Mouse (Mus musculus): ENCODE results near the gene Pskh1. TPM values are rescaled to one million over a fixed set of nuclear protein-coding genes. Genes with fewer than 3 reads are reported as not detected.

Pskh1 gene
- total RNA-seq, 1 experiment = 13.2 TPM

DNA sequence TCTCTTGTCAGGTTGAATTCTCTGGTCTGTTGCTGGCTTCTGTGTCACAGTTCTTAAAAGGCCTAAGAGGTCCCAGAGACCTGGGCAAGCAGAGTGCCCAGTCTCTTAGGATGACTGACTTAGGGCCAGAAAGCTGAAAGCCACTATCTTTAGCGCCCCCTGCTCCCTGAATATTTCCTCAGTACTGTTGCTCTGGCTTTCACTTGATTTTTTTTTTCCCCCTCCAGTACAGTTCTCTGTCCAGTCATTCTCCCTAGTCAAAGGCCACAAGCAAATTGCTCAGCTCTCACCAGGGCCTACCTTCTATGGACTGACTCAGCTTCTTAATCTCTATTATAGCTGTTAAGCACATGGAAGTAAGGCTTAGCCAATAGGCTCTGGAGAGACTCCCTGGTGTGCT lies 38.3 kb upstream of the Pskh1 start:
- H3K4me3 ChIP-seq (ENCODE audit: insufficient read depth in 1 of 2, low read depth in 1 of 2, low read length in 2 of 2, poor library complexity in 1 of 2, severe bottlenecking in 1 of 2) = peak overlapping the region; percentile 94 to 98
- in situ Hi-C loops (cut with MboI; ENCODE audit: low sequenced_read_pairs in 2 of 2, unreplicated experiment in 2 of 2) = no loop called here
- H3K4me1 ChIP-seq (ENCODE audit: control insufficient read depth in 2 of 2, insufficient read depth in 2 of 2, low read length in 2 of 2, poor library complexity in 1 of 2) = peaks cover 13% of the 10 kb centered on the region in 2 experiments
- peak overlapping the region; percentile 98; the same call in 1 of the 2 replicates for H3K9ac ChIP-seq (ENCODE audit: insufficient read depth, low read depth, low read length, poor library complexity, severe bottlenecking)
- H3K9me3 ChIP-seq (ENCODE audit: control insufficient read depth, insufficient read depth, low read depth, low read length) = no peaks in the 10 kb centered on the region
- peaks cover 17% of the 10 kb centered on the region for H3K36me3 ChIP-seq (ENCODE audit: control insufficient read depth, insufficient read depth, low read length, poor library complexity, severe bottlenecking)
- DNase-seq (ENCODE audit: low read depth, low spot score) = no peak
- TF ChIP-seq CHD2 (IDR thresholded peaks at IDR 0.05; ENCODE audit: low read depth, low read length) = no peak
- TF ChIP-seq ZC3H11A (IDR thresholded peaks at IDR 0.05; ENCODE audit: borderline replicate concordance, low read depth, low read length) = no peak
- H3K27ac ChIP-seq (ENCODE audit: insufficient read depth, low read depth, low read length, poor library complexity, severe bottlenecking) = no peak overlapping the region

DNA sequence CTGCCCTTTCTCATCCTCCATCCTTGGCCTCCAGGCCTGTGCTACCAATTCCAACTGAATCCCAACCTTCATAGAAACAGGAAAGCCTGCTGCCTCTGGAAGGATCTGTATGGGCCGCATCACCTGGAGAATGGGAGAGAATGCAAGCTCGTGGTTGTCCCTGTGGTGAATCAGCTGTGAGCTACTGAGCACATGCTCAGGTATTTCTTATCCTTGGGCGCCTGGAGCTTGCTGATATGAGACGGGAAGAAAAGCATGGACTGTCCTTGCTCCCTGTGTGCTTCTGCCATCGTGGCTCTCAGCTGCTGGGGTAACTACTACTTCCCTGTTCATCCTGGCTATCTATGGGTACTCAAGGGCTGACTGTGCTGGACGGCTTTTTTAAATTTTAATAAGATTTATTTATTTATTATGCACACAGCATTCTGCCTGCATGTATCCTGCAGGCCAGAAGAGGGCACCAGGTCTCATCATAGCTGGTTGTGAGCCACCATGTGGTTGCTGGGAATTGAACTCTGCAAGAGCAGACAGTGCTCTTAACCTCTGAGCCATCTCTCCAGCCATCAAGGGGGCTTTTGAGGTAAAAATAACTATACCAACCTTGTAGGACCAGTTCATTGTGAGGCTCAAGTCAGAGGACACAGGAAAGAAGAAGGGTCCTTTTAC lies 33.7 kb upstream of the Pskh1 start:
- Histone ChIP-seq H3K9ac (ENCODE audit: insufficient read depth, low read depth, low read length, poor library complexity, severe bottlenecking) (peak overlapping the region; percentile 47; the same call in 1 of the 2 replicates), H3K36me3 (ENCODE audit: control insufficient read depth, insufficient read depth, low read length, poor library complexity, severe bottlenecking) (peaks cover 47% of the 10 kb centered on the region), H3K27ac (ENCODE audit: insufficient read depth, low read depth, low read length, poor library complexity, severe bottlenecking) (no peak overlapping the region; the same call in 1 of the 2 replicates), H3K4me3 (ENCODE audit: insufficient read depth in 1 of 2, low read depth in 1 of 2, low read length in 2 of 2, poor library complexity in 1 of 2, severe bottlenecking in 1 of 2) (no peak overlapping the region), H3K9me3 (ENCODE audit: control insufficient read depth, insufficient read depth, low read depth, low read length) (no peaks in the 10 kb centered on the region), H3K4me1 (ENCODE audit: control insufficient read depth in 2 of 2, insufficient read depth in 2 of 2, low read length in 2 of 2, poor library complexity in 1 of 2) (peaks cover 12 to 30% of the 10 kb centered on the region in 2 experiments)
- no peak for TF ChIP-seq HCFC1 (IDR thresholded peaks at IDR 0.05; ENCODE audit: borderline replicate concordance, insufficient read depth, low read length)
- no peak for TF ChIP-seq CHD2 (IDR thresholded peaks at IDR 0.05; ENCODE audit: low read depth, low read length)
- TF ChIP-seq MAFK (IDR thresholded peaks at IDR 0.05; ENCODE audit: insufficient read depth, low read depth, low read length) = no peak
- TF ChIP-seq ZNF384 (IDR thresholded peaks at IDR 0.05; ENCODE audit: low read depth, low read length) = no peak
- TF ChIP-seq ZC3H11A (IDR thresholded peaks at IDR 0.05; ENCODE audit: borderline replicate concordance, low read depth, low read length) = no peak
- in situ Hi-C loops (cut with MboI; ENCODE audit: low sequenced_read_pairs in 2 of 2, unreplicated experiment in 2 of 2) = no loop called here
- DNase-seq (ENCODE audit: low read depth, low spot score) = no peak

DNA sequence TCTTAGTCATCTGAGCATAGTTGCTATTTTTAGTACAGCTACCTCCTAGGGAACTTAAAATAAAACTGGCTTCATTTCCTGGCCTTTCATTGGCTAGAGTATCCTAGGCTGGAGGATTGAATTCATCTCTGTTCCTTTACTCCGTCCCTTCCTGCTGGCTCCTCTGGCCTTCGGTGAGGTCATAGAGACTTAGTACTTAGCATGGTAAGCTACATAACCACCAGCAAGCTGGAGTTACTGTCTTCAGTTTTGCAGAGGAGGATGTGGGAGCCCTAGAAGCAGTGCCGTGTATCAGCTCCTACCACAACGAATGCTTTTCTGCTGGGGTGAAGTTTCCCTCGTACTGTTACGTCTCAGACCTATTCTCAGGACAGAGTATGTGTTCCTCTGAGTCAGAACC lies 25.9 kb upstream of the Pskh1 start:
- H3K27ac ChIP-seq (ENCODE audit: insufficient read depth, low read depth, low read length, poor library complexity, severe bottlenecking) = no peak overlapping the region
- in situ Hi-C loops (cut with MboI; ENCODE audit: low sequenced_read_pairs in 2 of 2, unreplicated experiment in 2 of 2) = no loop called here
- H3K9ac ChIP-seq (ENCODE audit: insufficient read depth, low read depth, low read length, poor library complexity, severe bottlenecking) = no peak overlapping the region
- TF ChIP-seq ZC3H11A (IDR thresholded peaks at IDR 0.05; ENCODE audit: borderline replicate concordance, low read depth, low read length) = no peak
- TF ChIP-seq HCFC1 (IDR thresholded peaks at IDR 0.05; ENCODE audit: borderline replicate concordance, insufficient read depth, low read length) = no peak
- no peak for TF ChIP-seq CHD2 (IDR thresholded peaks at IDR 0.05; ENCODE audit: low read depth, low read length)
- no peak for TF ChIP-seq MAFK (IDR thresholded peaks at IDR 0.05; ENCODE audit: insufficient read depth, low read depth, low read length)
- no peak for TF ChIP-seq ZNF384 (IDR thresholded peaks at IDR 0.05; ENCODE audit: low read depth, low read length)
- no peak overlapping the region for H3K4me3 ChIP-seq (ENCODE audit: insufficient read depth in 1 of 2, low read depth in 1 of 2, low read length in 2 of 2, poor library complexity in 1 of 2, severe bottlenecking in 1 of 2)
- H3K9me3 ChIP-seq (ENCODE audit: control insufficient read depth, insufficient read depth, low read depth, low read length) = no peaks in the 10 kb centered on the region
- H3K4me1 ChIP-seq (ENCODE audit: control insufficient read depth in 2 of 2, insufficient read depth in 2 of 2, low read length in 2 of 2, poor library complexity in 1 of 2) = peaks cover 1% of the 10 kb centered on the region in 2 experiments; a peak in 2 of 4 replicates
- peaks cover 50% of the 10 kb centered on the region for H3K36me3 ChIP-seq (ENCODE audit: control insufficient read depth, insufficient read depth, low read length, poor library complexity, severe bottlenecking)
- DNase-seq (ENCODE audit: low read depth, low spot score) = no peak

DNA sequence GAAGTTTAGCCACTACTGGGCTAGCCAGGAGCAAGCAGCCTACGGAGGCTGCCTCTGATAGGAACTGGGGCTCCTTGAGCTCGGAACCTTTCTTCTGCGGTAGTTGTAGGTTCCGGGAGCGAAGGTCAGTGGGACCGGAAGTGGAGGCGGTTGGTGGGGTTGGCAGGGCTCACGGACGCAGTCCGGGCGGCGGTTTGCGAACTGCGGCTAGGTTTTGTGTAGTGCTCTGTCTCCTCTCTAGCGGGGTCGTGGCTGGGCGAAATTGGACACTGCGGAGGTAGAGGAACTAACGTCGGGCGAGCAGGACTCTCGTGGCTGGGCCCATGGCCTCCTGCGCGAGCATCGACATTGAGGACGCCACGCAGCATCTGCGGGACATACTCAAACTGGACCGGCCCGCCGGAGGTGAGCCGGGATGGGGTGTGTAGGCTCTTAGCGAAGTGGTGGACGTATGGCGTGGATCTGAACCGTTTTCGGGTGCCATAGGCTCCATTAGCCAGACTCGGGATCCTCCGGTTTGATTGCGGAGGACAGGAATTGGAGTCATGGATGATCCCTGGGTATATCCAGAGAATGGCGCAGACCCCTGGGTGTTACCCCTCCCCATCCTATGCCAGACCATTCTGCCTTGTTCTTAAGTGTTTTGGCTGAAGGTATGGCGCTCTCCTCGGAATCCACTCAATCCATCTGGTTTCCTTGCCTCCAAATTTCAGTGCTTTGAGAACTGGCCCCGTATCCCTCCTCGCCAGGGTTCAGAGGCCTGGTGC lies 19.3 kb upstream of the Pskh1 start, which contains the start of gene Edc4:
Edc4 (plus strand) TSS at position 128 of the 767 bp plus-strand sequence.
- peak; percentile 81 for DNase-seq (ENCODE audit: low read depth, low spot score)
- Histone ChIP-seq H3K9me3 (ENCODE audit: control insufficient read depth, insufficient read depth, low read depth, low read length) (no peaks in the 10 kb centered on the region), H3K4me3 (ENCODE audit: insufficient read depth in 1 of 2, low read depth in 1 of 2, low read length in 2 of 2, poor library complexity in 1 of 2, severe bottlenecking in 1 of 2) (peak within 1 kb of the TSS; percentile 80 to 86), H3K9ac (ENCODE audit: insufficient read depth, low read depth, low read length, poor library complexity, severe bottlenecking) (peak within 1 kb of the TSS; percentile 88), H3K27ac (ENCODE audit: insufficient read depth, low read depth, low read length, poor library complexity, severe bottlenecking) (no peak within 1 kb of the TSS), H3K36me3 (ENCODE audit: control insufficient read depth, insufficient read depth, low read length, poor library complexity, severe bottlenecking) (peaks cover 27% of the 10 kb centered on the region), H3K4me1 (ENCODE audit: control insufficient read depth in 2 of 2, insufficient read depth in 2 of 2, low read length in 2 of 2, poor library complexity in 1 of 2) (peaks cover 4 to 6% of the 10 kb centered on the region in 2 experiments; a peak in 2 of 4 replicates)
- TF ChIP-seq HCFC1 (IDR thresholded peaks at IDR 0.05; ENCODE audit: borderline replicate concordance, insufficient read depth, low read length) = peak; percentile 88
- no peak for TF ChIP-seq CHD2 (IDR thresholded peaks at IDR 0.05; ENCODE audit: low read depth, low read length)
- no peak for TF ChIP-seq MAFK (IDR thresholded peaks at IDR 0.05; ENCODE audit: insufficient read depth, low read depth, low read length)
- in situ Hi-C loops (cut with MboI; ENCODE audit: low sequenced_read_pairs in 2 of 2, unreplicated experiment in 2 of 2) = no loop called here

All from ES-E14 (cell line).